Mouse (Mus musculus) stomach, embryonic 16.5 days (tissue): ENCODE results near the gene Abtb1. TPM values are rescaled to one million over a fixed set of nuclear protein-coding genes. Genes with fewer than 3 reads are reported as not detected.

Experiments used
- ATAC-seq: fragments of 200-750 bp; cut with Nextera tagmentation; 2 replicates; pipeline ENCODE4 v1.8.0; 2017; ENCODE audit warnings: moderate number of reproducible peaks, moderate TSS enrichment; ENCODE audit not compliant: insufficient read depth, low FRiP score
- H3K27ac ChIP-seq: fragments of 300-500 bp; sonication (generic); 2 replicates; pipeline ENCODE4 v1.5.1; 2014; ENCODE audit warnings: low read length
- H3K27me3 ChIP-seq: fragments of 300-500 bp; sonication (generic); 2 replicates; pipeline ENCODE4 v1.6.1; 2014; ENCODE audit warnings: low read length, control low read depth, mixed read lengths; ENCODE audit not compliant: control insufficient read depth, insufficient read depth
- H3K36me3 ChIP-seq: fragments of 300-500 bp; sonication (generic); 2 replicates; pipeline ENCODE4 v1.6.1; 2014; ENCODE audit warnings: low read length; ENCODE audit not compliant: control insufficient read depth, insufficient read depth
- H3K4me1 ChIP-seq: fragments of 300-500 bp; sonication (generic); 2 replicates; pipeline ENCODE4 v1.6.1; 2014; ENCODE audit warnings: low read length, control low read depth, mixed read lengths; ENCODE audit not compliant: control insufficient read depth, insufficient read depth
- H3K4me2 ChIP-seq: fragments of 300-500 bp; sonication (generic); 2 replicates; pipeline ENCODE4 v1.6.1; 2014; ENCODE audit warnings: low read depth, low read length, mixed read lengths
- H3K4me3 ChIP-seq: fragments of 300-500 bp; sonication (generic); replicated peaks from 2 replicates; pipeline ENCODE4 v1.5.1; 2014; ENCODE audit warnings: mild to moderate bottlenecking, low read length
- H3K9ac ChIP-seq: fragments of 300-500 bp; sonication (generic); 2 replicates; pipeline ENCODE4 v1.6.1; 2014; ENCODE audit warnings: low read length
- H3K9me3 ChIP-seq: fragments of 300-500 bp; sonication (generic); replicated peaks from 2 replicates; pipeline ENCODE4 v1.6.1; 2016; ENCODE audit warnings: low read length, control low read depth; ENCODE audit not compliant: control insufficient read depth
- WGBS: fragments of 180-500 bp; shearing (Covaris S2); extraction: QIAGEN DNeasy Blood & Tissue Kit; methylation state at CpG from one replicate; pipeline ENCODE4 v1.1.7; 2014; 5-methylcytosine and 5-hydroxymethylcytosine counted together
- polyA plus RNA-seq: library from polyadenylated mRNA; unstranded; fragments of >200 nt; fragmentation: Nextera tagmentation; extraction: Ambion mirVana; gene quantifications from 2 replicates; pipeline ENCODE4 v1.2.1, GENCODE M21; 2015

Abtb1 gene
- polyA plus RNA-seq, 1 experiment from 2014 or later = 31.2 TPM

- Histone ChIP-seq H3K4me2 (no peak overlapping the region), H3K4me1 (no peaks in the 10 kb centered on the region), H3K9me3 (no peaks in the 10 kb centered on the region), H3K9ac (no peak overlapping the region), H3K27me3 (no peaks in the 10 kb centered on the region), H3K4me3 (no peak overlapping the region), H3K36me3 (no peaks in the 10 kb centered on the region), H3K27ac (no peak overlapping the region)
- no peak for ATAC-seq
- WGBS = 21% methylated on average over 2 of the region's 2 CpGs
These were observed 19.1 kb upstream of the Abtb1 start for GRCm38 (mm10) chr6:88860914-88861313.

DNA sequence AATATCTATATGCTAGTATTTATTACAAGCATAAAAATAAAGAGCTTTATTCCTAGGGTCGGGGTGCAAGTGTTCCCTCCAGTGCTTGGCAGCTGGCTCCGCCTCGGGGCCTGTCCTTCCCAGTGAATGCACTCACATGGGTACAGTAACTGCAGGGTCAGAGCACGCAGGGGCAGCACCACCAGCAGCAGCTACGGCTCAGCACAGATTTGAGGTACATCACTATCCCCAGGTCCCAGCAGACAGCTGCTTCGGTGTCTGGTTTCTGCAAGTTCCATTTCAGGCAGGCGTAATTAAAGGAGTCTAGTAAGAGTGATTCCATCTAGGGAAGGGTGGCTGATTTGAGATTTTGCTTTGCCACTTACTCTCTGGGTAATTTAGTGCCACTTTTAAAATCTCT is 16.6 kb upstream of the Abtb1 start:
- no peak overlapping the region for H3K9ac ChIP-seq
- 66% methylated on average over 7 of the region's 7 CpGs for WGBS

DNA sequence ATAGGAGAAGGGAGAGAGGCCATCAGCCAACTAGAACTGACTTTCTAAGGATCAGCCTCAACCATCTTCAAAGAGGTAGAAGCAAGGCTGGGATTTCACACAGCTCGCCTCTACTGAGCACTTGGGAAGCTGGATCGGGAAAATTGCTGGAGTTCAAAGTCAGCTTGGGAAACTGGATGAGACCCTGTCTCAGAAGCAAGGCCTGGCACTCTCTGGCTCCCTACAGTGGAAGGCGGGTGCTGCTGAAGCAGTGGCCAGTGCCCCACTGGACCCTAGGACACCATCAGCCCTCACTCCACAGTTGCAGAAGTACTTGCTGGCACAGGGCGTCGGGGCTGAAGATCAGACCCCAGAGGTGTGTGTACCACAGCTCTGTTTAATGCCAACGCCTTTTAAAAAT is 16.0 kb upstream of the Abtb1 start:
- no peak overlapping the region for H3K27ac ChIP-seq
- H3K4me2 ChIP-seq = no peak overlapping the region
- 86% methylated on average over 6 of the region's 6 CpGs for WGBS
- no peak overlapping the region for H3K4me3 ChIP-seq
- no peaks in the 10 kb centered on the region for H3K4me1 ChIP-seq
- H3K36me3 ChIP-seq = no peaks in the 10 kb centered on the region
- no peak for ATAC-seq
- H3K27me3 ChIP-seq = no peaks in the 10 kb centered on the region
- no peaks in the 10 kb centered on the region for H3K9me3 ChIP-seq
- no peak overlapping the region for H3K9ac ChIP-seq

More for the DNA sequence above, 16.6 kb upstream of the Abtb1 start:
- Histone ChIP-seq H3K4me2 (no peak overlapping the region), H3K27ac (no peak overlapping the region), H3K36me3 (no peaks in the 10 kb centered on the region), H3K4me1 (no peaks in the 10 kb centered on the region), H3K27me3 (no peaks in the 10 kb centered on the region), H3K4me3 (no peak overlapping the region), H3K9me3 (no peaks in the 10 kb centered on the region)
- ATAC-seq = no peak

DNA sequence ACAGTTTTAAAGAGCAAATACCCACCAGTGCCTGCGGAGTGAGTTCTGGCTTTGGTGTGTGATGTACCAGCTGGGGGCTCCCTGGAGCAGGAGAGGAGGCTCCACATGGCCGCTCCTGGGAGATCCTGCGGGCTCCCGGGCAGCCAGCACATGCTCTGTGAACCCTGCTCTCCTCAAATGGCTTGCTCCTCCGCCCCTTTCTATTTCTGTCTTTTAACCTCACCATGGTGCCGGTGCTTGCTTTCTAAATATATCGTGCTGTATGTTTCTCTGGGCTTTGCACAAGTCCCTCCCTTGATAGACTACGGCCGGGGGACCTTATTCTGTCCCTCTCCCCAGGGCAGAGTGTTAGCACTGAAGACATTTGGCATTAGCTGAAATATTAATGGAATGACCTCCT is 15.5 kb upstream of the Abtb1 start:
- WGBS = 30% methylated on average over 9 of the region's 9 CpGs
- Histone ChIP-seq H3K36me3 (no peaks in the 10 kb centered on the region), H3K9ac (0 out of 2 replicates have a peak overlapping the region, but pooled peaks have one; percentile 21), H3K27me3 (no peaks in the 10 kb centered on the region), H3K9me3 (no peaks in the 10 kb centered on the region), H3K4me3 (no peak overlapping the region), H3K27ac (no peak overlapping the region), H3K4me2 (no peak overlapping the region), H3K4me1 (no peaks in the 10 kb centered on the region)
- ATAC-seq = peak; percentile 72

GRCm38 (mm10) chr6:88855636-88856035 is 13.9 kb upstream of the Abtb1 start:
- 18% methylated on average over 5 of the region's 5 CpGs for WGBS

DNA sequence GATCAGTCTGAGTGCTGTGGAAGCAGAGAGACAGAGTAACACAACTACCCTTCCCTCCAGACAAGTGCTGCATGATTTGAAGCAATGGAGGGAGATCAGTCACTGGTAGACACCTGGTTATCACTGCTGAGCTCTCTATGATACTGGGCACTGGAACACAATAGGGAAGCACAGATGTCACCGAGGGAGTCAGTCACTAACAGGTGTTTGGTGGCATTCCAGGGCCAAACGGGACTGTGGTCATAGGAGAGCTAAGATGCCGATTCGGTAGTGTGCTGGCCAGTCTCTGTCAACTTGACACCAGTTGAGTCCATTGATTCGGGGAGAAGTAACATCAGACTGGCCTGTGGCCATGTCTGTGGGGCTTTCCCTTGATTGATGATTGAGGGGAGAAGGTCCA is 12.7 kb upstream of the Abtb1 start:
- Histone ChIP-seq H3K9ac (no peak overlapping the region), H3K9me3 (no peaks in the 10 kb centered on the region), H3K4me3 (no peak overlapping the region), H3K27ac (no peak overlapping the region), H3K4me2 (no peak overlapping the region), H3K27me3 (no peaks in the 10 kb centered on the region), H3K36me3 (no peaks in the 10 kb centered on the region), H3K4me1 (no peaks in the 10 kb centered on the region)
- ATAC-seq = no peak
- 70% methylated on average over 5 of the region's 5 CpGs for WGBS

More at GRCm38 (mm10) chr6:88855636-88856035, 13.9 kb upstream of the Abtb1 start:
- H3K27me3 ChIP-seq = no peaks in the 10 kb centered on the region
- no peak for ATAC-seq
- H3K9ac ChIP-seq = no peak overlapping the region
- no peak overlapping the region for H3K27ac ChIP-seq
- no peaks in the 10 kb centered on the region for H3K36me3 ChIP-seq
- H3K9me3 ChIP-seq = no peaks in the 10 kb centered on the region
- no peaks in the 10 kb centered on the region for H3K4me1 ChIP-seq
- H3K4me3 ChIP-seq = no peak overlapping the region
- no peak overlapping the region for H3K4me2 ChIP-seq

DNA sequence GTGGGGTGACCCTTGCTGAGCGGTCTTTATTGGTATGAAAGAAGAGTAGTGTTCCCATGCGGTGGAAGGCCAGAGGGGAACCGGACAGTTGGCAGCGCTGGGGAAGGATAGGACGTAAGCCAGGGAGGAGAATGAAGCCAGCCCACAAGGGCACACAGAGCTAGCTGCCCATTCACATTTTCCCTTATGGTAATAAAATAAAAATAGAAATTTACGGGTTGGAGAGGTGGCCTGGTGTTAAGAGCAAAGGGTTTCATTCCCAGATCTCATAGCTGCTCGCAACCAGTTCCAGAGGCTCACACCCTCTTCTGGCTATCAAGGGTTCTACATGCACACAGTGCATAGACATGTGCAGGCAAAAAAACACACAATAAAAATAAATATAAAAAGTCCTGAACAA is 8.2 kb upstream of the Abtb1 start:
- ATAC-seq = no peak
- Histone ChIP-seq H3K9me3 (no peaks in the 10 kb centered on the region), H3K27me3 (no peaks in the 10 kb centered on the region), H3K36me3 (no peaks in the 10 kb centered on the region), H3K27ac (no peak overlapping the region), H3K9ac (no peak overlapping the region), H3K4me3 (no peak overlapping the region), H3K4me2 (no peak overlapping the region), H3K4me1 (no peaks in the 10 kb centered on the region)
- WGBS = 89% methylated on average over 7 of the region's 7 CpGs

DNA sequence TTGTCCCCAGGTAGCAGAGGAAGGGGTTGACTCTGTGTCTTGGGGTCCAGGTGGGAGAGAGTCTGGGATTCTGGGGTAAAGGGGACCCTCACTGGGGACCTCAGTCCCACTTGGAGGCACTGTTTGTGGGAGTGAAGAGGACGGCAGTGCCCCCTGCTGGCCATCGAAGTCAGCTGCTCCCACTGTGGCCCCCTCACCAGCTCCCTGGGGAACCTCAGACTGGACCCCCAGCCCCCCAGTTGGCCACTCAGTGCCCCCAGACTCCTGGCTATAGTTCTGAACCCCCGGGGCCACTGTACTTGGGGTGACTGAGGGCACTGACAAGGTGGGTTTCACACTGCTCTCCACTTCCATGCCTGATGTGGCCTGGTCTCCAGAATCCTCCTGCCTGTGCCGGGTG is 7.5 kb upstream of the Abtb1 start:
- WGBS = 49% methylated on average over 4 of the region's 4 CpGs
- no peak overlapping the region for H3K9ac ChIP-seq
- ATAC-seq = no peak

DNA sequence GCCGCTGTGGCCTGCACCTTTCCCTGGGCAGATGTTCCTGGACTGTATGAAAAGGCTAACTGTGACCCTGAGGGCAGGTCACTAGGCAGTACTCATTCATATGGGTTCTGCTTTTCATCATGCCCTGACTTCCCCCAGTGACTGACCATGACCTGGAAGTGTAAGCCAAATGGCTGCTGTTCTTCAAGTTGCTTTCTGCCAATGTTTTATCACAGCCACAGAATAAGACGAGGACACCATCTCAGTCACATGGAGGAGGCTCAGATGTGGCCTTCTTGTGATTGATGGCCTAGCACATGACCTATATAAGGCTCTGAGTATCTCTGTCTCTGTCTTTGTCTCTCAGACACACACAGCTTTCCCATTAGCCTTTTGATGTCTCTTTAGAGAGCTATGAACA is 5.8 kb upstream of the Abtb1 start:
- ATAC-seq = no peak
- Histone ChIP-seq H3K4me1 (0 out of 2 replicates have a peak, but pooled peaks cover 8% of the 10 kb centered on the region), H3K4me2 (no peak overlapping the region), H3K9ac (no peak overlapping the region), H3K4me3 (no peak overlapping the region), H3K27ac (no peak overlapping the region), H3K9me3 (no peaks in the 10 kb centered on the region), H3K27me3 (no peaks in the 10 kb centered on the region), H3K36me3 (no peaks in the 10 kb centered on the region)
- 56% methylated on average over 2 of the region's 2 CpGs for WGBS

More for the DNA sequence above, 7.5 kb upstream of the Abtb1 start:
- no peak overlapping the region for H3K4me3 ChIP-seq
- no peak overlapping the region for H3K4me2 ChIP-seq
- H3K36me3 ChIP-seq = no peaks in the 10 kb centered on the region
- no peaks in the 10 kb centered on the region for H3K27me3 ChIP-seq
- H3K9me3 ChIP-seq = no peaks in the 10 kb centered on the region
- no peaks in the 10 kb centered on the region for H3K4me1 ChIP-seq
- no peak overlapping the region for H3K27ac ChIP-seq
